Mouse (Mus musculus) kidney, postnatal 25 days (tissue): ENCODE data around the gene Abtb2.
A peak's percentile ranks its signal among the peaks of the same experiment; 100 is the strongest.

Source experiments
- DNase-seq, 2 experiments: peaks; one replicate each; pipeline ENCODE4 v3.0.0; 2021; ENCODE audit warnings: mixed read lengths in 2 of 2

Abtb2 gene

GRCm38 (mm10) chr2:103584093-103584492, 18.0 kb downstream of the Abtb2 start:
- no peak for DNase-seq

GRCm38 (mm10) chr2:103586423-103586822, 20.3 kb downstream of the Abtb2 start:
- no peak for DNase-seq

DNA sequence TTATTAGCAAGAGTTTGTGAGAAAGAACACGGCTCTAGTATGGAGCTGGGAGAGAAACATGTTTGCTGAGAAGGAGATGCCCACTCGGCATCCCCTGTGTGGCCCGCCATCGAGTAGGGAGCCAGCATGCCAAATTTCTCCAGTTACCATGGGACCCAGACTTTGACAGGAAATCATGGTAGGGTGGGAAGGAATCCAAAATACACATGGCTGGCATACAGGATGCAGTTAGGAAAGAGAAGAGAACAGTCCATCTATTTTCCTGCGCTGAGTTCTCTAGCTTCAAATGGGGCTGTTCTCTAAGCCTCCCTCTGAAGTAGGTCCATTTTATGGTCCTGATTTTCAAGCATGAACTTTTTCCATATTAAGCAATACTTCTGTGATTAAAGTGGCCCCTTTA, 22.7 kb downstream of the Abtb2 start:
- no peak for DNase-seq

GRCm38 (mm10) chr2:103589400-103589799, 23.3 kb downstream of the Abtb2 start:
- no peak for DNase-seq

GRCm38 (mm10) chr2:103590645-103591044, 24.5 kb downstream of the Abtb2 start:
- DNase-seq = no peak

DNA sequence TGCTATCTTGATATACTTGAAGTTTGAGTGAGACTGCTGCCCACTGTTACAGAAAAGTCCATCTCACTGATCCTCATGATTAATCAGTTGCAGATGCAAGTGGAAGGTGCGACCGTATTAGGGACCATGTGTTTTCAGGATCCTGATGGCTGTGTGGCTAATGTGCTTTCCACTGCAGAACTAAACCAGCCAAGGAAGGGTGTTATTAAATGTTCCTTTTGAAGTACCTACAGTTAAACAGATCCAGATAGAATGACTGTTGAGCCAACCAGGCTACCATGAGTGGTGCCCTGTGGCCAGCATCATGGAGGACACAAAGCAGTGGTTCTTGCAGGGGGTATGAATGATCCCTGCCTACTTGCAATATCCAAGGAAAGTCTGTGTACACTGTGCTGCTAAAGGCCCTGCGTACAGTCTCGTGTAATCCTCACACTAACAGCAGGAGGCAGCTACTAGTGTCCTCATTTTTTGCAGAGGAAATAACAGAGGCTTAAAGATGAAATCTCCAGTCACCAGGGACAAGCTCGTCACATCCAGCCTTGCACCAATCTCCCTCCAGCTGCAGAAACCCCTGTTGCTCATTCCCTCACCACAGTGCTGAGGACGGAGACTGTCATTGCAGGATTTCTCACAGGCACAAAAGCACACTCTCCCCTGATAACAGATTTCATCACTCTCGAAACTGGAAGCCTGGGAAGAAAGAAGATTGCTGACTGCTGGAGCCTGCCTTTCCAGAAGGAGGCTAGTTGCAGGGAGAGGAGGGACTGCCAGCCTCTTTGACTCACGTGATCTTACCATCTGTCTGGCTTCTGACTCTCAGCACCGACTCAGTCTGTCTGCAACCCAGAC, 25.9 kb downstream of the Abtb2 start:
- peak; percentile 23 to 54 for DNase-seq

DNA sequence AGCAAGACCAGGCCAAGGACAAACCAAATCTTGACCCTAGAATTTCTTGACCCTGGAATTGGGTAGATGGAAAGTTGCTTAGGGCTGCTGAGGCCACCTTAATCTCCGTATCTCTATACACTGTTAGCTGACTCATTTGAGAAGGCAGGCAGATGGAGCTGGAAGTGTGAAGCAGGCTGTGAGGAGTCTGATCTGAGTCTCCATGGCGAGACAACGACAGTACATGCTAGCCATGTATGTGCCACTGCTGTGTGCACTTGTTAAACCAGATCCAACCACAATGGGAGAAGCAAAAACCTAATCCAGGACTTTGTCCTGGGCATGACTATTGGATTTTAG, 26.4 kb downstream of the Abtb2 start:
- DNase-seq = no peak

DNA sequence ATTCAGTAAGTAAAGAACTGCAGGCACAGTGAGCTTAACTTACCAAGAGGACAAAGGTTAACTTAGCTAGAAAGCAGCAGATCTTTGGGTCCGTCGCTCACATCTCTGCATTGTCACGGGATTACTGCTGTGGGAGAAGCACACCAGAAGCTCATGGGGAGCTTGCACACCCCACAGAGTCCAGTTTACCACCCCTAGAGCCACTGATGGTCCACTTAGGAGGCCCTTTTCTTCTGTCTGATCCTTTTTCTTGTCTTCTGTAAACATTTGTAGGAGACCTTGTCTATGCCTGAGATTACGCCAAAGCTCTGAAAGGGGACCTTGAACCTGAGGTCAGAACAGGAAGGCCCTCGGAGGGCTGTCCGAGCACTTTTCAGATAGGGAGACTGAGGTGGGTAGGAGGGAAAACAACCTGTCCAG, 28.5 kb downstream of the Abtb2 start:
- DNase-seq = peak; percentile 54 to 73

GRCm38 (mm10) chr2:103595028-103595651, 29.0 kb downstream of the Abtb2 start:
- peak; percentile 57 to 73 for DNase-seq

DNA sequence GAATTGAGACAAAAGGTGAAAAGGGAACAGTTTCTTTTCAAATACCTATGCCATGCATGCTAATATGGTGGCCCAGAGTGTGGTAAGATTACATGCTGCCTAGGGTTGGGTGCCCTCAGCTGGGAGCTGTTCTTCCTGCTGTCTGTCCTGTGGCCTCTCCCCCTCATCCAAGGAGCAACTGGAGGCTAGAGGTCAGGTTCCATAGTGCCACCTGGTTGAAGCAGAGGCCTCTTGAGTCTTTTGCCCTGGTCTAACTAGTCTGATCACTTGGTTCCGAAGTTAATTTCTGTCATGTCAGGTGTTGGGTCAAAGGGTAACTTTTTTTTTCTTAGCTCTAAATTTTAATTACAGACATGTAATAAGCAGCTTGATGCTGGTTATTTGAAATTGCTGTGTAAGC, 33.2 kb downstream of the Abtb2 start:
- peak; percentile 25 to 77 for DNase-seq

GRCm38 (mm10) chr2:103600165-103600891, 34.2 kb downstream of the Abtb2 start:
- peak; percentile 81 to 82 for DNase-seq

- peak in 1 of 2 experiments; percentile 14 for DNase-seq
These were observed 35.0 kb downstream of the Abtb2 start for GRCm38 (mm10) chr2:103601126-103601525.

DNA sequence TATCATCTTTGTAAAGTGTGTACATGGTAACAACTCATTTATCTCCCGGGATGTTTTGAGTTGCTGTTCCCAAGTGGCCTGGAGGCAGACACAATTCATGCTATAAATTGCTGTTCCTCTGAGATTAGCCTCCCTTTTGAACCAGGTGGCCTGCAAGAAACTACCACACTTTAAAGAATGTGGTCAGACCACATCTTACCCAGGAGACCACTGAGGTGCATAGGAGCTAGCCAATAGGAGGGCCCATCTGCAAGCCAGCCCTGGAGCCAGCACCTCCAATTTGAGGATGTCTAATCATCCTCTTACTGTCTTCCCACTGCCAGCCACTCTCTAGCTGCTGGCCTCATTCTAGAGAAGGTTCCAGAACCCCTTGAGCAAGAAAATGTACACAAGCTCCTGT, 35.4 kb downstream of the Abtb2 start:
- DNase-seq = no peak

GRCm38 (mm10) chr2:103603209-103603608, 37.1 kb downstream of the Abtb2 start:
- DNase-seq = no peak

DNA sequence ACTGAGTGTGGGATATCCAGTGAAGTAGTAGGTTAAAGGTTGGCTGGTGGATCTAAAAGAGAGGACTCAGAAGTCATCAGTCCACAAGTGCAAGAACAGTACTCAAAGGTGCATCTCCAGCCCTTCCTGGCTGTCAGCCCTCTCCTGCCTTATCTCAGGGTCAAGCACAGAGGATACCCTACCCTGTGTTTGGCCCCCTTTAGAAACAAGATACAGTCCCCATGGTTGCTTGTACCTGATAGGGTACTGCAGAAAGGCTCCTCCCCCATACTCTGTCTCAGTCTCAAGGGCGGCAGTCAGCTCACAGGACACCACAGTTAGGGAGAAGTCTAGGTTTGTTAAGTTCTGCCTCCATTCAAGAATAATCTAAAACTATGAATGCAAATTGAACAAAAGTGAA, 37.8 kb downstream of the Abtb2 start:
- no peak for DNase-seq

GRCm38 (mm10) chr2:103605805-103606498, 39.8 kb downstream of the Abtb2 start:
- no peak for DNase-seq

DNA sequence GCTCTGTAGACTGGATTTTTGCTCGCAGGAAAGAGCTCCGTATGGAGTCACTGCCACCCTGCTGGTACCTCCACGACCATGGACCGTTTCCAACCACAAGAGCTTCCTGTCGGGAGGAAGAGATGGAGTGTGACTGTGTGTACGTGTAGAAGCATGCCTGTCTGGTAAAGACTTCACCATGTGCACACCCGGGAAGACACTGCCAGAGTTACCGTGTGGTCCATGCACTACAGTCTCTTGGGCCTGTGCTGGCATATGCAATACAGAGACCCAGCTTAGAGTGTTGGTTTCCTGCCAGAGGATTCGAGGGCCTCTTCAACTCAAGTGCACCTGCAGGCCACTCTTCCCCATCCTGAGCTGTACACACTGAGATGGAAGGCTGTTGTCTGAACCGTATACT, 41.8 kb downstream of the Abtb2 start:
- no peak for DNase-seq

DNA sequence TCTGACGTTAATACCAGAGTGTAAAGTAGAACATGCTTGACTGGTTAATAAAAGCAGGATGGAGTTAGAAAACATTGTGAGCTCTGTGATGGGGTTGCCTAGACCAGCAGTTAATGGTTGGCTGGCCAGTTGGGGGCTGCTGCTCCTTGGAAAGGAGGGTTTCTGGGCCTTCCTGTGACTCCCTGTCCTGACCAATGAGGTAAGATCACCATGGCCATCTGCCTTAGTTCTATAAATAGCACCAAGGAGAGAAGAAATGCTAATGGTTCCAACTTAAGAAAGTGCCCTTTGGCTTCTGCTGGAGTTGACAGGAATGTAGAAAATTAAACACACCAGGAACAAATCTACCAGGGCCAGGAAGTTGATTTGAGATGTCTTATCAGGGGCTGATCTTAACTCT, 42.8 kb downstream of the Abtb2 start:
- DNase-seq = no peak

GRCm38 (mm10) chr2:103609499-103609898, 43.4 kb downstream of the Abtb2 start:
- peak in 1 of 2 experiments; percentile 16 for DNase-seq

GRCm38 (mm10) chr2:103610831-103611535, 44.9 kb downstream of the Abtb2 start:
- no peak for DNase-seq

DNA sequence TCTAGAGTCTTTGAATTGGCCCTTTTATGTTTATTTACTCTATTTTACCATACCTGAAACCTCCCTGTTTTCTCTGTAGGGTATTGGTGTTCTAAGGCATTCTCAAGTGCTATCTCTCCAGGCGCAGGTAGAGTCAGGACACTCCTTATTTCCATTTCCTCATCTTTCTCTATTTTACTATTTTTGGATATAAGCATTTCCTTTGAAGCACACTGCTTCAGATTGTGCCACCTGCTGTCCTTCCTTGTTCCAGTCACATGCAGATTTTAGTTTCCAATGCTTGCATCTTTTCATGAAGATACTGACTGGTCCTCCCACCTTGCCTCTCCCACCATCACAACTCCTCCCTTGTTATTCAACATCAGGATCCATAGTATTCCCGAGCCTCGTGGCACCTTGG, 47.8 kb downstream of the Abtb2 start:
- DNase-seq = no peak

DNA sequence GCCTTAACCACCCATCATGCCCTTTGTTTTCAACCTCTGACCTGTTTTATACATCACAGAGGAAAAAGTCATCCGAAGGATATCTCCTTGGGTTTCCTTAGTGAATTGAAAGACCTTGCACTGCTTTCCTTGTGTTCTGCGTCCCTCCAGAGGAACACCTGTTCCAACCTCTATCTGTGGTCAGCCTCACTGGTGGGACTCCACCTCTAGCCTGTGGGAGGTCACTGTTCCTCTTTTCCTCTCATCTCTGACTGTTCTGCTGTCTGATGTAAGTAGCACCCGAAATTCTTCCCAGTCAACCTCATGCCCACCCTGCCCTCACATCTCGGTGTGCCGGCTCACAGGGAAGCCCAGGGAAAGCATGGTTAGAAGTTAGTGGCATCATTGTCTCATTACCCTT, 48.9 kb downstream of the Abtb2 start:
- DNase-seq = no peak
